In genomic region chr13:107676310-107677090, GRCm38 (mm10) we compare ENCODE assay signal across 8 mouse cellular contexts.
A peak's percentile ranks its signal among the peaks of the same experiment; 100 is the strongest.
DNase-seq lines count a peak whose midpoint lies in the region; ATAC-seq lines count a peak whose summit lies in the region.

No protein-coding gene starts in this region.

- no peaks in the 10 kb centered on the region for H3K9me3 ChIP-seq in intestine, embryonic 16.5 days (ENCODE audit: control insufficient read depth, low read length)
- no peaks in the 10 kb centered on the region for H3K9me3 ChIP-seq in liver, embryonic 16.5 days (replicated peaks; ENCODE audit: control insufficient read depth, low read length)
- H3K9me3 ChIP-seq in neural tube, embryonic 15.5 days (replicated peaks), result no peaks in the 10 kb centered on the region

- H3K27me3 ChIP-seq in intestine, embryonic 16.5 days (replicated peaks; ENCODE audit: control insufficient read depth, insufficient read depth, low read length), result no peaks in the 10 kb centered on the region
- no peaks in the 10 kb centered on the region for H3K27me3 ChIP-seq in liver, embryonic 16.5 days (ENCODE audit: control insufficient read depth, insufficient read depth, low read depth, low read length)
- no peaks in the 10 kb centered on the region for H3K27me3 ChIP-seq in neural tube, embryonic 15.5 days (replicated peaks)

- H3K4me3 ChIP-seq in brown adipose tissue, adult 24 weeks (ENCODE audit: insufficient read depth, low read depth, low read length), result no peak overlapping the region
- H3K4me3 ChIP-seq in intestine, embryonic 16.5 days (ENCODE audit: low read length), result no peak overlapping the region
- no peak overlapping the region for H3K4me3 ChIP-seq in liver, embryonic 16.5 days (ENCODE audit: low read depth, low read length)
- H3K4me3 ChIP-seq in neural tube, embryonic 15.5 days (replicated peaks), result no peak overlapping the region

- WGBS in intestine, embryonic 16.5 days, result 14% methylated on average over 9 of the region's 9 CpGs
- 26% methylated on average over 9 of the region's 9 CpGs for WGBS in liver, embryonic 16.5 days (ENCODE audit: insufficient replicate concordance)
- WGBS in neural tube, embryonic 15.5 days, result 24% methylated on average over 9 of the region's 9 CpGs

- no peaks in the 10 kb centered on the region for H3K36me3 ChIP-seq in intestine, embryonic 16.5 days (ENCODE audit: control insufficient read depth, insufficient read depth, low read length)
- no peaks in the 10 kb centered on the region for H3K36me3 ChIP-seq in liver, embryonic 16.5 days (ENCODE audit: control insufficient read depth, insufficient read depth)
- no peaks in the 10 kb centered on the region for H3K36me3 ChIP-seq in neural tube, embryonic 15.5 days

- peak; percentile 32 for DNase-seq in 416B (ENCODE audit: low read depth)
- DNase-seq in heart, adult 11 months, result peak; percentile 99
- no peak for DNase-seq in natural killer cell, adult 2 months (ENCODE audit: low spot score in 2 of 2)
- no peak for DNase-seq in right cerebral cortex, postnatal 4 days

- ATAC-seq in intestine, embryonic 16.5 days, result peak; percentile 91
- peak; percentile 84 for ATAC-seq in liver, embryonic 16.5 days (ENCODE audit: low read depth)
- ATAC-seq in neural tube, embryonic 15.5 days (ENCODE audit: low FRiP score), result peak; percentile 61; the same call in 1 of the 2 replicates

- peak overlapping the region; percentile 21; the same call in 1 of the 2 replicates for H3K4me2 ChIP-seq in intestine, embryonic 16.5 days (ENCODE audit: low read depth, low read length)
- no peak overlapping the region for H3K4me2 ChIP-seq in liver, embryonic 16.5 days (ENCODE audit: low read depth, low read length)
- H3K4me2 ChIP-seq in neural tube, embryonic 15.5 days, result peak overlapping the region; percentile 5; the same call in 1 of the 2 replicates

- no peak overlapping the region for H3K9ac ChIP-seq in intestine, embryonic 16.5 days (ENCODE audit: low read depth, low read length)
- no peak overlapping the region for H3K9ac ChIP-seq in liver, embryonic 16.5 days (ENCODE audit: low read depth, low read length)
- H3K9ac ChIP-seq in neural tube, embryonic 15.5 days (replicated peaks), result no peak overlapping the region

- H3K27ac ChIP-seq in brown adipose tissue, adult 24 weeks (replicated peaks; ENCODE audit: low read depth, low read length), result peak overlapping the region; percentile 73
- peak overlapping the region; percentile 58 for H3K27ac ChIP-seq in intestine, embryonic 16.5 days (ENCODE audit: low read length)
- peak overlapping the region; percentile 37; the same call in 1 of the 2 replicates for H3K27ac ChIP-seq in liver, embryonic 16.5 days (ENCODE audit: low read length)
- peak overlapping the region; percentile 58 for H3K27ac ChIP-seq in neural tube, embryonic 15.5 days (replicated peaks)

- H3K4me1 ChIP-seq in brown adipose tissue, adult 24 weeks (ENCODE audit: control insufficient read depth, insufficient read depth, insufficient read length, low read length), result peaks cover 8% of the 10 kb centered on the region; the same call in 1 of the 2 replicates
- H3K4me1 ChIP-seq in intestine, embryonic 16.5 days (ENCODE audit: control insufficient read depth, insufficient read depth, low read length), result peaks cover 12% of the 10 kb centered on the region
- H3K4me1 ChIP-seq in liver, embryonic 16.5 days (ENCODE audit: control insufficient read depth, low read depth, low read length), result no peaks in the 10 kb centered on the region; the same call in 1 of the 2 replicates
- H3K4me1 ChIP-seq in neural tube, embryonic 15.5 days, result peaks cover 16% of the 10 kb centered on the region

Comparison
In these comparisons a context has a peak if more than half of its experiments do, and no peak if none do; other contexts are left out.
1. DNase-seq: peak in 416B (single experiment) and heart, adult 11 months (single experiment); none in natural killer cell, adult 2 months (0 of 2) and right cerebral cortex, postnatal 4 days (single experiment).
2. Peak in every context shown above with its lines, with median percentiles within 50 percentile points of each other: H3K27ac ChIP-seq and ATAC-seq.